Mouse (Mus musculus): Measurements from ENCODE around the gene Nek6.

The Nek6 gene

GRCm38 (mm10) chr2:38623411-38623810, 112.0 kb downstream of the Nek6 start:
- no peak for DNase-seq (ENCODE audit: low spot score)

- DNase-seq (ENCODE audit: low spot score), result no peak
These were observed 112.6 kb downstream of the Nek6 start for GRCm38 (mm10) chr2:38623821-38624590.

GRCm38 (mm10) chr2:38628801-38629200, 117.4 kb downstream of the Nek6 start:
- DNase-seq (ENCODE audit: low spot score), result no peak

GRCm38 (mm10) chr2:38629451-38629850, 118.0 kb downstream of the Nek6 start:
- DNase-seq (ENCODE audit: low spot score), result no peak

GRCm38 (mm10) chr2:38630574-38630973, 119.1 kb downstream of the Nek6 start:
- DNase-seq (ENCODE audit: low spot score), result no peak

GRCm38 (mm10) chr2:38637716-38638267, 126.3 kb downstream of the Nek6 start:
- DNase-seq (ENCODE audit: low spot score), result no peak

GRCm38 (mm10) chr2:38641761-38642160, 130.3 kb downstream of the Nek6 start:
- no peak for DNase-seq (ENCODE audit: low spot score)

- DNase-seq (ENCODE audit: low spot score), result peak; percentile 86
These were observed 132.4 kb downstream of the Nek6 start, which contains the start of gene Psmb7 for GRCm38 (mm10) chr2:38643625-38644427. Gene Psmb7 (minus strand): TSS chr2:38644087.
